Mouse (Mus musculus): ENCODE results near the gene Cdh11. TPM values are rescaled to one million over a fixed set of nuclear protein-coding genes. Genes with fewer than 3 reads are reported as not detected.
"Not testable (repeated sequence)": the region's sequence is repeated elsewhere in the genome, so short reads cannot be mapped to it uniquely, and the experiment has no call there.

Gene Cdh11
- polyA plus RNA-seq, 1 experiment from 2014 or later, result 56.2 TPM

DNA sequence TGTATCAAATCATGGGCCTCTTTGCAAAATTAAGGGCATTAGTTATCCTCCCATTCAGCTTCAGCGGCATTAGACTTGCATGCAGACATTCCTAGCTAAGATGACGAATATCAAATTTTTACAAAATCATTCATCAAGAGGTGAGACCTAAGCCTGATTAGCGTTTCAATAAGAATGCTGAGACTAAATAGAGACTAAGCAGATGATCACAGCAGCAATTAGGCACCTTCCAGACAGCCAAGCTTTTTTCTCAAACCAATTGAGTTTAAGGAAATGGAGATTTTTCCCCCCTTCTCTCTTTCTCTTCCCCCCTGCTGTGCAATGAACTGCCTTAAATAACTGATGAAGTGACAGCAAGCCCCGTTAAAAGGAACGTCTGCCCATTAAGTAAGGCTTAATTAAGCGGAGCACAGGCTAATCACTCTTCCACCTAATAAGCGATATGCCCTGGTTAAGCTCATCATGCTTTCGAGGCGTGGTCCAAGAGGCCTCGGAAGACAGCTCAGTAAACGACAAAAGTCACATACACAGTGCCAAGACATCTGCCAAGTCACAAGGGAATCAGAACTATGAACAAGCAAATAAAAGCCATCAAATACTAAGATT, 87.1 kb downstream of the Cdh11 start:
- Histone ChIP-seq H3K4me1 (peaks cover 37% of the 10 kb centered on the region), H3K4me3 (no peak overlapping the region), H3K9me3 (no peaks in the 10 kb centered on the region), H3K27ac (no peak overlapping the region), H3K27me3 (ENCODE audit: poor library complexity, severe bottlenecking) (no peaks in the 10 kb centered on the region), H3K36me3 (replicated peaks) (0 out of 2 replicates have a peak, but pooled peaks cover 2% of the 10 kb centered on the region)
- DNase-seq (ENCODE audit: extremely low spot score, low spot score), result no peak
- 16% methylated on average over 11 of the region's 11 CpGs for WGBS

DNA sequence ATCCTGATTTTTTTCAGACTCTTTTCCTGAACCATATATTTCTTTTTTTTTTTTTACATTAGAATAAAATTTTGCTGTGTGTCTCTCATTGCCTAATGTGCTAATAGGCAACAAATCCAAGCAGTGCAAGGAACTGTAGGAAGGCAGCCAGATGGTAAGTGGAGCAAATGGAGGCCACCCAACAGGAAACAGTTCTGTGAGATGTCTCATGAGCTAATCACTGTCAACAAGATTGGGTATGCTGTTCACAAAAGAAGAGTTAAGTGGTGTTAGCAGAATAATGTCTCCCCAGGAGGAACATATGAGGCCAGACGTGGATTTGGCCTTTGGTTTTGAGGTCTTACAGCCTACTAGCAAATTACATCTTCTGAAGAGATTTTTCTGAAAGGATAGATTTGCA, 92.0 kb downstream of the Cdh11 start:
- DNase-seq (ENCODE audit: extremely low spot score, low spot score), result no peak
- Histone ChIP-seq H3K27ac (no peak overlapping the region), H3K4me1 (peaks cover 18% of the 10 kb centered on the region), H3K27me3 (ENCODE audit: poor library complexity, severe bottlenecking) (no peaks in the 10 kb centered on the region), H3K9me3 (no peaks in the 10 kb centered on the region), H3K36me3 (replicated peaks) (no peaks in the 10 kb centered on the region), H3K4me3 (no peak overlapping the region)
- 49% methylated on average over 1 of the region's 1 CpGs for WGBS

DNA sequence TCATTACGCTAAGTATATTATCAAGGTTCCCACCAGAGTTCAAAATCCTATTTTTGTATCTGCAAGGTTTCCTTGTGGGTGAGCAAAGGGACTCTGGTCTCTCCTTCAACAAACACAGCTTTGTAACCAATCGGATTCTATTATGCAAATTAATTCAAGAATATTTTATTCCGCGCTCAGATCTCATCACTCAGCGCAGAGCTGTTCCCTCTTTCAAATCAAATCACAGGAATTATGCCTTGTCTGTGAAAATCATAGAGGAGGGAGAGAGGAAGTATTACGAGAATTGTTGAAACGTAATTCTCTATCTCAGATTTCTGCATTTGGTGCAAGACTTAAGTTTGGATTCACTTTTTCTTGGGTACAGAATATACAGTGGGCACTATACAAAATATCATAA, 100.0 kb downstream of the Cdh11 start:
- H3K9me3 ChIP-seq; H3K4me3 ChIP-seq; H3K4me1 ChIP-seq; H3K27me3 ChIP-seq (ENCODE audit: poor library complexity, severe bottlenecking); DNase-seq (ENCODE audit: extremely low spot score, low spot score); H3K27ac ChIP-seq; H3K36me3 ChIP-seq (replicated peaks): not testable (repeated sequence)
- WGBS, result 88% methylated on average over 7 of the region's 7 CpGs

DNA sequence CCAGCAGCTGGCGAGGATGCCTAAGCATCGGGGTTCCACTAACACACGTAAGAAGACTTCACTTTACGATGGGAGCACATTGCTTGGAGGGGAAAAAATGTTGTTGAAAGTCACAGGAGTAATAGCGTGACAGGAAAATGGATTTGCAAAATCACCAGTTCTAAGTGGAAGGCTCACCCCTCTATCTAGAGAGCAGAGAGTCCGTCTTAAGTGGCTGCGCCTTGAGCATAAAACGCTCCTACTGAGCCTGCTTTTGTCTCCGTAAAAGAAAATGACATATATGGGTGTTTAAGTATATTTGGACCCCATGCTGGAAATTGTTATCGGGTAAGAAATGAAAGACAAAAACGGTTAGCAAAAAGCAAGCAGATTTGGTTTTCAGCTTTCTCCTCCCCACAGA, 100.4 kb downstream of the Cdh11 start:
- no peak for DNase-seq (ENCODE audit: extremely low spot score, low spot score)
- peaks cover 1% of the 10 kb centered on the region for H3K36me3 ChIP-seq (replicated peaks)
- no peak overlapping the region for H3K4me3 ChIP-seq
- H3K27me3 ChIP-seq (ENCODE audit: poor library complexity, severe bottlenecking), result no peaks in the 10 kb centered on the region
- H3K4me1 ChIP-seq, result no peaks in the 10 kb centered on the region
- H3K27ac ChIP-seq, result no peak overlapping the region
- WGBS, result 88% methylated on average over 11 of the region's 11 CpGs
- H3K9me3 ChIP-seq, result no peaks in the 10 kb centered on the region

DNA sequence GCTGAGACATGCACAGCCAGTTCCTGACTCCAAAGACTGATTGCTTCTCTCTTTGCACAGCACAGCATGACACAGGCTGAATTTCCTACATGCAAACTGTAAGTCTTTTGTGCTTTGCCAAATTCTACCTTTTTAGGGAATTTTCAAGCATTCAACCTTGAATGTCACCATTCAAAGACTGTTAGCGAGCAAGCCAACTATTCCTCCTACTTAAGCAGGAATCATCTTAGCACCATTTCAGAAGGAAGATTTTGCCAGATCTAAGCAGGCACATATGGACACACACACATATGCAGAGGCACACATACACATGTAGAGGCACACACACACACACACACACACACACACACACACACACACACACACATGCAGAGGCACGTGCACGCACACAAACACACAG, 108.3 kb downstream of the Cdh11 start:
- Histone ChIP-seq H3K36me3 (replicated peaks) (peaks cover 55% of the 10 kb centered on the region), H3K27ac (no peak overlapping the region), H3K4me3 (no peak overlapping the region), H3K9me3 (no peaks in the 10 kb centered on the region), H3K27me3 (ENCODE audit: poor library complexity, severe bottlenecking) (no peaks in the 10 kb centered on the region), H3K4me1 (no peaks in the 10 kb centered on the region)
- WGBS, result 93% methylated on average over 3 of the region's 3 CpGs
- no peak for DNase-seq (ENCODE audit: extremely low spot score, low spot score)

DNA sequence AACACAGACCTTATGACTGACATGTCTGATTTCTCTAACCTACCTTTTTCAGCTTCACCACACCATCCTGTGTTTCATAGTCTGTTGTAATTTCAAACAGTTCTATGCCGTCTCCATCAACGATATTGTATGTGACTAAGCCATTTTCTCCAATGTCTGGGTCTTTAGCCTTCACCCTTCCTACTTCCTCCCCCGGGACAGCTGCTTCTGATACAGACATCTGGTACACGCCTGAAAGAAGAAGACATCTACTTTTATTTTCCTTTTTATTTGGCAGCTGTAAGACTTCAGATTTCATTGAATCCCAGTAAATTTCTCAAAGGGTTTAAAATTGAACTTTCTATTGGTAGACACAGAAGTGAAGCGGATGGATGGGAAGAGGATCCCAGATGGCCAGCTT, 120.9 kb downstream of the Cdh11 start:
- H3K27ac ChIP-seq; H3K4me1 ChIP-seq; DNase-seq (ENCODE audit: extremely low spot score, low spot score); H3K4me3 ChIP-seq; H3K9me3 ChIP-seq; H3K27me3 ChIP-seq (ENCODE audit: poor library complexity, severe bottlenecking): not testable (repeated sequence)
- 94% methylated on average over 5 of the region's 5 CpGs for WGBS
- peaks cover 54% of the 10 kb centered on the region for H3K36me3 ChIP-seq (replicated peaks)

DNA sequence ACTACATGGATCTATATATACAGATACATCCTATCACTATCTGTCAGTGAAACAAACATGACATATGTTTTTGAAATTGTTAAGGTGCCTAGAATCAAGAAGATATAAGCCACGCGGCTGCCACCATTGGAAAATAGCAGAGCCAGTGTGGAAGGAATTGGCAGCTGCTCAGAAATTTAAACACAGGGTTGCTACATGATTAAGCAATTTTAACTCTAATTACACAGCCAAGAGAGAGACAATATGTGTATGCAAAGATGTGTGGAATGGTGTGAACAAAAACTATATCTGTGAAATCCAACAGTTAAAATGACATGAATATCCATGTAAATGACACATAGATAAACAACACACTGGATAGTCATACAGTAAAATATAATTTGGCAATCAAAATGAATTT, 128.9 kb downstream of the Cdh11 start:
- DNase-seq (ENCODE audit: extremely low spot score, low spot score), result no peak
- Histone ChIP-seq H3K27ac (no peak overlapping the region), H3K36me3 (replicated peaks) (peaks cover 68% of the 10 kb centered on the region), H3K4me1 (no peaks in the 10 kb centered on the region), H3K9me3 (no peaks in the 10 kb centered on the region), H3K4me3 (no peak overlapping the region), H3K27me3 (ENCODE audit: poor library complexity, severe bottlenecking) (no peaks in the 10 kb centered on the region)
- 99% methylated on average over 2 of the region's 2 CpGs for WGBS

DNA sequence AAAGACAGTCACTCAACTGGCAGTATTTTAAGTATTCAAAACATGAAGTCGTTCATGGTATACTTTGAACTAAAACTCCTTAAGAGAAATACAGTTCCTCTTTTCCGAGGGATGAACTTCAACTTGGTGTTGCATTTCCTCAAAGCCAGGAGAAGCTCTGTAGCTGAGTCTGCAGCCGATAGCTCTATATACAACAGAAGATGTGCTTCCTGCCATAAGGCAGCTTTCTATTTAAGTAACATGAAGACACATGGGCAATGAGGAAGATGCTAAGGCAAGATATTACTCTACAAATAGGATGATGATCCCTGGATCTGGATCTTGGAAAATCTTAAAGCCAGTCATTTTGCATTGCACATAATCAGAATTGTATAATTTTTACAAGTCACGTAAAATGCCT, 133.5 kb downstream of the Cdh11 start:
- Histone ChIP-seq H3K36me3 (replicated peaks) (peaks cover 65% of the 10 kb centered on the region), H3K27me3 (ENCODE audit: poor library complexity, severe bottlenecking) (no peaks in the 10 kb centered on the region), H3K4me3 (no peak overlapping the region), H3K4me1 (no peaks in the 10 kb centered on the region), H3K27ac (no peak overlapping the region), H3K9me3 (no peaks in the 10 kb centered on the region)
- 90% methylated on average over 4 of the region's 4 CpGs for WGBS
- DNase-seq (ENCODE audit: extremely low spot score, low spot score), result no peak

DNA sequence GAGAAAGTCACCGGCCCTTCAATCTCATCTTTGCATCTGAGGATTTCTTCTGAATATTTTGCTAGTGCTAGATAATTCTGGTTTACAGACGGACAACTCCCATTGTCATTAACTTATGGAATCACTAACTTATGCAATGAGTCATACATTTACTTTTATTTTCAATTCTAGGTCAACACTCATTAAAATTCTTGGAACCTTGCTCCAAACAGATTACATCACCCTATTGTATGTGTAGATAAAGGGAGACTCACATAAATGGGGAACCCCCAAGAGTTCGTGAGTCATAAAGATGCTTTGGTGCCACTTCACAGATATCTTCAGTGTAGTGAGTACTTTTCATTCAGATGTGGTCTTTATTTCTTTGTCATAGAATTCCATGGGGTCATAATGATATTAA, 158.3 kb downstream of the Cdh11 start:
- no peak for DNase-seq (ENCODE audit: extremely low spot score, low spot score)
- no peak overlapping the region for H3K4me3 ChIP-seq
- no peaks in the 10 kb centered on the region for H3K9me3 ChIP-seq
- H3K4me1 ChIP-seq, result peaks cover 3% of the 10 kb centered on the region; the same call in 1 of the 2 replicates
- 85% methylated on average over 3 of the region's 3 CpGs for WGBS
- H3K27me3 ChIP-seq (ENCODE audit: poor library complexity, severe bottlenecking), result no peaks in the 10 kb centered on the region
- H3K36me3 ChIP-seq (replicated peaks), result no peaks in the 10 kb centered on the region
- H3K27ac ChIP-seq, result no peak overlapping the region

DNA sequence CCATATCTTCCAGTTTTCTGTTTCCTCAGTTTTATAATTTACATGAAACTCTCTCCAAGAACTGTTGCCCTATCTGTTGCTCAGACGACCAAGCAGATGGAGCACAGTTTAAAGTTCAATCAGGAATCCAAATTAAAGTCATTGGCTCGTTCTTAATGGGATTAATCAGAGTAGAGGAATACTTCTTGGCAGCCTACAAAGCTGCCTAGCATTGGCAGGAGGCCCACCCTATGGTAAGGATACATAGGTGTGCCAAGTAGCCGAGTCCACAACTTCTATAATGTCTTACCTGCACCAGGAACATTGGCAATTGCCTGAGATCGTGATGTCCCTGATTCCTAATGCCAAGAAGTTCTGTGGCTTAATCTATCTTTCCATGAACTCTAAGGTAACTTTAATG, 173.3 kb downstream of the Cdh11 start:
- H3K4me3 ChIP-seq, result no peak overlapping the region
- H3K9me3 ChIP-seq, result no peaks in the 10 kb centered on the region
- H3K27me3 ChIP-seq (ENCODE audit: poor library complexity, severe bottlenecking), result no peaks in the 10 kb centered on the region
- 81% methylated on average over 4 of the region's 4 CpGs for WGBS
- H3K36me3 ChIP-seq (replicated peaks), result no peaks in the 10 kb centered on the region
- H3K27ac ChIP-seq, result no peak overlapping the region
- H3K4me1 ChIP-seq, result no peaks in the 10 kb centered on the region
- DNase-seq (ENCODE audit: extremely low spot score, low spot score), result no peak

DNA sequence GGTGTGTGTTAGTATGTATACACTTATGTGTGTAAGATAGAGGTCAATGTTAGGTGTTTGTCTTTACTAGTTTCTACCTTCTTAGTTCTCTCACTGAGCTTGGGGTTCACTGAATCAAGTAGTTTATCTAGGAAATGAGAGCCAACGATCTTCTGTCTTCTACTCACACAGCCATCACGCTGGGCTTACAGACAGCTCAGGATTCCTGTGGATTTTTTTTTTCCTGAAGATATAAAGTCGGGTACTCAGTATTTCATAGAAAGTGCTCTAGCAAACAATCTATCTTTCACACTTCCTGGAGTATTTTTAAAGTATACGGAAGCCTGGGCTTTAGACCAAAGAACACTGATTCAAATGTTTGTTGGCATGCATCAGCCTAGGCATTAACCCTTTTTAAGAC, 184.1 kb downstream of the Cdh11 start:
- Histone ChIP-seq H3K9me3 (no peaks in the 10 kb centered on the region), H3K36me3 (replicated peaks) (no peaks in the 10 kb centered on the region), H3K4me1 (no peaks in the 10 kb centered on the region), H3K27ac (no peak overlapping the region), H3K27me3 (ENCODE audit: poor library complexity, severe bottlenecking) (no peaks in the 10 kb centered on the region), H3K4me3 (no peak overlapping the region)
- 82% methylated on average over 4 of the region's 4 CpGs for WGBS
- no peak for DNase-seq (ENCODE audit: extremely low spot score, low spot score)

DNA sequence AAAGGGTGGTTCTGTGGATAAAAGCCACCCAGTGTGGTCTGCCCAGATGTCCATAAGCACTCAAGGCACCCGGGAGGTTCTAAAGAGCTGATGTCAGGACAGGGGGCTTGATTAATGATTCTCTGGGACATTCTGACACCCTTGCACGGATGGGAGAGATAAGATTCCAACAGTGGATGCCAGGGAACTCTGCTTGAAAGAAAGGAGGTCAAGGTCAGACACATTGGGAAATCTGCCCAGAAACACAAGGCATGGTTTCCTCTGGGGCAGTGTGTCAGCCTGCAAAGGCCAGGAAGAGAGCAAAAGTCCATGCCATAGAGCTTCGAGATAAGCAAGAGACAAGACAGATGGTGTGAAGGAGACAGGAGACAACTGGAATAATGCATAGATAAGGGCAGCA, 188.9 kb downstream of the Cdh11 start:
- Histone ChIP-seq H3K27me3 (ENCODE audit: poor library complexity, severe bottlenecking) (no peaks in the 10 kb centered on the region), H3K27ac (no peak overlapping the region), H3K4me1 (no peaks in the 10 kb centered on the region), H3K36me3 (replicated peaks) (no peaks in the 10 kb centered on the region), H3K4me3 (no peak overlapping the region), H3K9me3 (no peaks in the 10 kb centered on the region)
- DNase-seq (ENCODE audit: extremely low spot score, low spot score), result no peak
- 76% methylated on average over 3 of the region's 3 CpGs for WGBS

DNA sequence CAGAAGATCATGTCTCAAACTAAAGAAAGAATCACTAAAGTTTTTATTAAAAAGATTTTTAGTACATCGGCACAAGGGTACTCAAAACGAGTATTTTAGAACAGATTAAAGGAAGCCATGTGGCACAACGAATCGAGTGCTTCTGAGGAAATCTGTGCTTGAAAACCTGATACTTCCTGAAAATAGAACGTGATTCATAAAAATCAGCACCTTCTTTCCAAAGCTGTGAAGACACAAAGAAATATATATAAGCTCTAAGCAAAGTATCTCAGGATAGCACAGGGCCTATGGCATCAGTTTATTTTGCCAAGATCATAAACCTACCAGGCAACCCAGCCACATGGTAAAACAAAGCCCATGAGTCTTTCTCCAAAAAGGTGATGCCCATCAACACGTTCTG, 191.5 kb downstream of the Cdh11 start:
- Histone ChIP-seq H3K27me3 (ENCODE audit: poor library complexity, severe bottlenecking) (no peaks in the 10 kb centered on the region), H3K36me3 (replicated peaks) (no peaks in the 10 kb centered on the region), H3K4me3 (no peak overlapping the region), H3K4me1 (no peaks in the 10 kb centered on the region), H3K27ac (no peak overlapping the region), H3K9me3 (no peaks in the 10 kb centered on the region)
- WGBS, result 89% methylated on average over 6 of the region's 6 CpGs
- DNase-seq (ENCODE audit: extremely low spot score, low spot score), result no peak

All from forebrain, embryonic 10.5 days (tissue).